Mouse (Mus musculus) limb, embryonic 14.5 days (tissue): ENCODE results near the gene Cdkl5. TPM values are rescaled to one million over a fixed set of nuclear protein-coding genes. Genes with fewer than 3 reads are reported as not detected.

Source experiments
- ATAC-seq: fragments of 200-750 bp; cut with Nextera tagmentation; 2 replicates; pipeline ENCODE4 v1.8.0; 2017; ENCODE audit warnings: low read depth, moderate number of reproducible peaks, moderate TSS enrichment; ENCODE audit not compliant: low FRiP score
- DNase-seq: peaks from one replicate; pipeline ENCODE4 v3.0.0-alpha.2; 2015; ENCODE audit warnings: low spot score
- H3K27ac ChIP-seq: fragments of 300-500 bp; sonication (generic); replicated peaks from 2 replicates; pipeline ENCODE4 v1.5.1; 2014; ENCODE audit warnings: low read depth, mild to moderate bottlenecking, low read length, moderate library complexity, mixed read lengths
- H3K27me3 ChIP-seq: fragments of 300-500 bp; sonication (generic); 2 replicates; pipeline ENCODE4 v1.6.1; 2014; ENCODE audit warnings: low read length, mixed read lengths; ENCODE audit not compliant: control insufficient read depth, insufficient read depth
- H3K36me3 ChIP-seq: fragments of 300-500 bp; sonication (generic); 2 replicates; pipeline ENCODE4 v1.6.1; 2014; ENCODE audit warnings: mild to moderate bottlenecking, low read length, moderate library complexity, mixed read lengths; ENCODE audit not compliant: control insufficient read depth, insufficient read depth
- H3K4me1 ChIP-seq: fragments of 300-500 bp; sonication (generic); 2 replicates; pipeline ENCODE4 v1.6.1; 2014; ENCODE audit warnings: antibody characterized with exemption, low read length, mixed read lengths; ENCODE audit not compliant: control insufficient read depth, insufficient read depth
- H3K4me2 ChIP-seq: fragments of 300-500 bp; sonication (generic); replicated peaks from 2 replicates; pipeline ENCODE4 v1.6.1; 2014; ENCODE audit warnings: low read depth, mild to moderate bottlenecking, low read length, moderate library complexity; ENCODE audit not compliant: severe bottlenecking
- H3K4me3 ChIP-seq: fragments of 300-500 bp; sonication (generic); replicated peaks from 2 replicates; pipeline ENCODE4 v1.5.1; 2014; ENCODE audit warnings: low read length
- H3K9ac ChIP-seq: fragments of 300-500 bp; sonication (generic); 2 replicates; pipeline ENCODE4 v1.6.1; 2014; ENCODE audit warnings: mild to moderate bottlenecking, low read depth, low read length, moderate library complexity; ENCODE audit not compliant: severe bottlenecking
- H3K9me3 ChIP-seq: fragments of 300-500 bp; sonication (generic); 2 replicates; pipeline ENCODE4 v1.6.1; 2016; ENCODE audit warnings: low read length; ENCODE audit not compliant: control insufficient read depth
- POLR2A ChIP-seq: fragments of 200-500 bp; IDR thresholded peaks from 2 replicates; pipeline ENCODE4 v1.8.0; 2012; ENCODE audit warnings: inconsistent platforms, mild to moderate bottlenecking, moderate library complexity, borderline replicate concordance; ENCODE audit not compliant: insufficient read depth, insufficient read length; ENCODE audit errors: extremely low read depth
- WGBS: fragments of 180-500 bp; shearing (Covaris S2); extraction: QIAGEN DNeasy Blood & Tissue Kit; methylation state at CpG from one replicate; pipeline ENCODE4 v1.1.7; 2014; 5-methylcytosine and 5-hydroxymethylcytosine counted together
- polyA plus RNA-seq, 2 experiments: library from polyadenylated mRNA; depleted of rRNA in 1 of 2; stranded (reverse) in 1 of 2; unstranded in 1 of 2; fragments of >200 nt; fragmentation: Nextera tagmentation in 1 of 2; extraction: Ambion mirVana in 1 of 2; gene quantifications; 2 replicates each; pipeline versions ENCODE4 v1.2.1 to v1.2.3; 2012 to 2014

The Cdkl5 gene
- polyA plus RNA-seq, 2 experiments: 2.5 to 2.8 TPM

- Histone ChIP-seq H3K9me3 (no peaks in the 10 kb centered on the region), H3K9ac (no peak overlapping the region), H3K27me3 (no peaks in the 10 kb centered on the region; the same call in 1 of the 2 replicates), H3K4me3 (no peak overlapping the region), H3K27ac (no peak overlapping the region), H3K4me1 (no peaks in the 10 kb centered on the region), H3K4me2 (no peak overlapping the region), H3K36me3 (no peaks in the 10 kb centered on the region)
- TF ChIP-seq POLR2A: no peak
- ATAC-seq (no peak), DNase-seq (no peak)
- whole genome bisulfite sequencing: 85% methylated on average over 4 of the region's 4 CpGs
These were observed 130.7 kb downstream of the Cdkl5 start for GRCm38 (mm10) chrX:160863689-160864383.

GRCm38 (mm10) chrX:160808226-160808625 lies 186.3 kb downstream of the Cdkl5 start:
- Histone ChIP-seq H3K9ac (no peak overlapping the region), H3K27ac (no peak overlapping the region), H3K9me3 (no peaks in the 10 kb centered on the region), H3K36me3 (no peaks in the 10 kb centered on the region), H3K4me1 (no peaks in the 10 kb centered on the region), H3K4me3 (no peak overlapping the region), H3K4me2 (no peak overlapping the region), H3K27me3 (no peaks in the 10 kb centered on the region)
- ATAC-seq (no peak), DNase-seq (no peak)
- 78% methylated on average over 7 of the region's 7 CpGs for WGBS
- TF ChIP-seq POLR2A: no peak

- no peaks in the 10 kb centered on the region for H3K4me1 ChIP-seq
- H3K27me3 ChIP-seq: no peaks in the 10 kb centered on the region
- ATAC-seq (no peak), DNase-seq (no peak)
- TF ChIP-seq POLR2A: no peak
- H3K9ac ChIP-seq: no peak overlapping the region
- no peaks in the 10 kb centered on the region for H3K9me3 ChIP-seq
- no peak overlapping the region for H3K4me3 ChIP-seq
- H3K4me2 ChIP-seq: no peak overlapping the region
- H3K27ac ChIP-seq: no peak overlapping the region
- no peaks in the 10 kb centered on the region for H3K36me3 ChIP-seq
- 78% methylated on average over 4 of the region's 4 CpGs for WGBS
These were observed 189.9 kb downstream of the Cdkl5 start for GRCm38 (mm10) chrX:160804409-160805150.

GRCm38 (mm10) chrX:160794920-160795319 lies 199.6 kb downstream of the Cdkl5 start:
- no peaks in the 10 kb centered on the region for H3K9me3 ChIP-seq
- DNase-seq (no peak), ATAC-seq (no peak)
- no peak overlapping the region for H3K4me2 ChIP-seq
- H3K27me3 ChIP-seq: no peaks in the 10 kb centered on the region
- H3K4me1 ChIP-seq: no peaks in the 10 kb centered on the region
- no peak overlapping the region for H3K27ac ChIP-seq
- no peak overlapping the region for H3K4me3 ChIP-seq
- 87% methylated on average over 4 of the region's 4 CpGs for WGBS
- H3K36me3 ChIP-seq: no peaks in the 10 kb centered on the region
- H3K9ac ChIP-seq: no peak overlapping the region
- TF ChIP-seq POLR2A: no peak

- Histone ChIP-seq H3K9ac (no peak overlapping the region), H3K4me1 (no peaks in the 10 kb centered on the region), H3K27ac (no peak overlapping the region), H3K9me3 (no peaks in the 10 kb centered on the region), H3K27me3 (no peaks in the 10 kb centered on the region), H3K4me3 (no peak overlapping the region), H3K36me3 (no peaks in the 10 kb centered on the region), H3K4me2 (no peak overlapping the region)
- WGBS: 73% methylated on average over 5 of the region's 5 CpGs
- TF ChIP-seq POLR2A: no peak
- no peak for ATAC-seq
- no peak for DNase-seq
These were observed 212.2 kb downstream of the Cdkl5 start for GRCm38 (mm10) chrX:160782276-160782675.
